Mouse (Mus musculus) spleen, postnatal 4 days (tissue): ENCODE results near the gene P2ry6.

Experiments used
- DNase-seq, 2 experiments: peaks; one replicate each; pipeline ENCODE4 v3.0.0; 2022; ENCODE audit warnings: low spot score in 2 of 2

The P2ry6 gene

DNA sequence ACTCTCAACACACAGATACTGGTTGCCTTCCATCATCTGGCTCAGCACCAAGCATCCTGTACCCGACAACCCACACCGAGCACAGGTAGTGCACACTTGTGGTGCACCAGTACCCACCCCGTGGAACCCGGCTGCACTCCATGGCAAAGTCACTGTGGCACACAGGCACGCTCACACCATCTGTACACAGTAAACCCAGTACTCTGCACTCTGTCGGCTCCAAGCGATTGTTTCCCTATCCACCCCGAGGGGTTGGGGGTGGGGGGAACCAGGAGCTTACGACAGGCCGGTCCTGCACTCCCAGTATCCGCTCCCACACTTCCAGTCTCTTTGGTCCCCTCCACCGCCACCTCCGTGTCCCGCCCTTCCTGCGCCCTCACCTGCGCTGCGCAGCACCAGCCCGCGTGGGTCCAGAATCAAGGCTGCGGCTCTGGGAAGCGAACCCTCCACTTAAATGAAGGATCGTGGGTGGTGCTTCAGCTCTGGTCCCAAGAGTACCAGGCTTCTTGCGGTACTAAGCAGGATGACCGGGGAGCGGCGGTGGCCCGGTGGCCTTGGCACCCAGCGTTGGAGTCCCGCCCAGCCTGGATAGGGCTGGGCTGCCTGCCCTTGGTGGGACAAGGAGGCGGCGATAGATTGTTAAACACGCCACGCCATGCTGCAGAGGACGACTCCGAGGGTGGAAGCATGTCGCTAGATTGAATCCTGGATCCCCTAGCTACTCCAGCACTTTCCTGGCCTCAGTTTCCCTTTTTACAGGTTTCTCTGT, at the start of gene P2ry6:
TSS of gene P2ry6 (minus strand) at position 515 of the 769 bp plus-strand sequence.
- DNase-seq = no peak

DNA sequence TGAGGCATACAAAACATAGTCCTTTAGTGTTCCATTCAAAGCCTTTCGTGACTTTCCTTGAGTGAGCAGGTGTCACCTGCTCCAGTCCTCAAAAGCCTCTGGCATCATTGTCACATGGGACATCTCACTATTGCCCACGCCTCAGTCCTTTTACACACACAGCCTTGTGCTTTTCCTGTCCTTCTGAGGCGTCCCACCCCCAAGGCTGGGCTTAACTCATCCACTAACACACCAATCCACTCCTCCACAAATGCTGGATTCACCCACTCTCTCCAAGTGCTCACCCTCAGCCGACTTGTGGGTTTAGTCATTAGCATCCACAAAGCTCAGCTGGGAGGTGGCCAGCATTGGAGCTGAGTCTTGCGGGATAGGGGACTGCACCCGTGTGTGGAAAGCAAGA, 43.0 kb upstream of the P2ry6 start:
- DNase-seq = no peak

DNA sequence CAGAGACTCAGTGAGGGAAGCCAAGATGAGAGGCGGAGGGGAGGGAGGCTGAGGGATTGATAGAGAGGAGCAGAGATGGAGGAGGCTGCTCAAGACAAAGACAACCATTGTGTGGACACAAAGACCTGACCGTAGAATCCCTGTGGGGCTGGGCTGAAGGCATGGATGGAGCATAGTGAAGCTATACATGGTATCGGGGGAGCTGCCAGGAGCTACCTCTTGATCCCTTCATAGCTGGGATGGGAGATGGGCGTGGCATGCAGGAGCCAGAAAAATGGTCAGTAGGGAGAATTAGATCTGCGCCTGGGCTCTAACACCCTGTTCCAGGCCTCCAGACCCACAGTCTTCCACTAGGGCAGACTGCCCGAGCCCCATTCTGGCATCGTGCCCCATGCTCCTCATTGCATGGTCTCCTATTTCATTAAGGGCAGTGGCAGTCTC, 42.6 kb upstream of the P2ry6 start:
- DNase-seq = no peak

DNA sequence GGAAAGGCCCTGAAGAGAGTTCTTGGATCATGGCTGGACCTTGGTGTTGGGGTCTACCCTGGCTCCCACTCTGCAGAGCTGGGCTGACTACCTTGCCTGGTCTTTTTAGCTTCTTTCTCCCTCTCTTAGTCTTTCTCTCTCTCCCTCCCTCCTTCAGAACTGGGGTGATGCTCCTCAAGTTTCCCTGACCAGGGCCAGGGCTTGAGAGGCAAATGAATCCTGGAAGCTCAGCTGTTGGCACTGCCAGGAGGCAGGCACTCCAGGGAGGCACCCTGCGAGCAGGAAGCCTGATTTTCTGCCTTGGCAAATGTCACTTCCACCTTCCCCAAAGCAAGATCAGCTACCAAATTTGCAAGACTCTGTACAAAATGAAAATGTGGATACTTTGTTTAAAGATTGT, 40.5 kb upstream of the P2ry6 start:
- no peak for DNase-seq

DNA sequence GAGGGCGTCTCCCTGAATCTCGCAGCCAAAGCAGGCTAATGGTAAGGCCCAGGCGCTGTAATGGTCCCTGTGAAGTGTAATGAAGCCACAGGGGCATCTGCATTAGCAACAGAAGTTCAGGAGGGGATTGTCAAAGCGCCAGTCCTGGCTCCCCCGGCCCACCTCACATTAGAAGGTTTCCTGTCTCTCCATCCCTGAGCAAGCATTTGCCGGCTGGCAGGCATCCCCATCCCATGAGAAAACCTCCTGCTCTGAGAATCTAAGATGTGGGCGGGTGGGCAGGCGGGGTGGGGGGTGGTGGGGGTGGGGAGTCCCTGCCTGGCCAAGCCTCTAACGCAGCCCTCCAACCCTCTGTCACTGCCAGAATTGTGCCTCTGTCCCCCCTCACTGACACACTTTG, 39.6 kb upstream of the P2ry6 start:
- no peak for DNase-seq

DNA sequence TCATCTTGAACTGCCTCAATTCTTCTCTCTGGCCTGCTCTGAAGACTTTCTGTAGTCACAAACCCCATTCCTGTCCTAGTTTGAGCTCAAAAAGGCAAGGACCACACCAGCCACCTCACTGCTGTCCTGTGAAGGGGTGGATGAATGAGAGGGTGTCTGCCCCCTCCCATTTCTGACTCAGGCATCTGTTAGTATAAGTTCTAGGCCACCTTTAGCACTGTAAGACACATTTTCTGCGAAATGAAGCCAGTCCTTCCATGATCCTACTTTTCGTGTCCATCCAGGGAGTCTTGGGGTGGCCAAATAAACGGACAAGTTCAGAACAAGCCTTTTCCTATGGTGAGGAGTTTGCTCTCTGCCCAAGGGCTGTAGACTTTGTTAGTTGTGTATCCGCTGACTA, 38.1 kb upstream of the P2ry6 start, which contains the start of gene P2ry2:
TSS of gene P2ry2 (minus strand) at position 326 of the 400 bp plus-strand sequence.
- DNase-seq = no peak

DNA sequence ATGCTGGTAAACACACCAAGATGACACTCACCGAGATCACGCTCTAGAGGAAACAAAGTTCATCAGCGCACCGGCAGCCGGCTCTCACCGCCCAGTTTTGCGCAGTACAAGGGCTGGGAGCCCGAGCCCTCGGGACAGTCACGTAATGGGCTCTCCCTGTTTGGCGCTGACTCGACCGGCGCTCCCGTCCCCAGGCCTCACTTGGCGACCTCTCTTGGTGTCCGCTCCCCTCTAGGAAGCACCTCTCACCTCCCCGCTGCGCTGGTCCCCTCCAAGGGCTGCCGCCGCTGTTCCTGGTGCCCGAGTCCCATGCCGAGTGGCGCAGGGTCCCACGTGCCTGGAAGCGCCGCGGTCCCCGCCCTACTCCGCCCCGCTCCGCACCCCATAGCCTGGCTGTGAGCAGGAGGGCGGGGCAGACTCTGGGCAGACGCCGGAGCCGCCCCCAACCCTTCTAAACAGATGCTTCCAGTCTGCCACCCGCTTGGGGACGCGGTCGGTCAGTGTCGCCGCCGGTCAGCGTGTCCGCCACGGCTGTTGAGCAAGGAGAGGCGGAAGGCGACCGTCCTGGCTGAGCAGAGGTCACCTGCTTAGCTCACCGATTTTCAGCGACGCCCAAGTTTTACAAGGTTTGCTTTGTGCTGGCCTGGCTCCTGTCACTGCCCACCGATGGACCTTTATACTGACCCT, 37.4 kb upstream of the P2ry6 start:
- peak; percentile 52 to 80 for DNase-seq

DNA sequence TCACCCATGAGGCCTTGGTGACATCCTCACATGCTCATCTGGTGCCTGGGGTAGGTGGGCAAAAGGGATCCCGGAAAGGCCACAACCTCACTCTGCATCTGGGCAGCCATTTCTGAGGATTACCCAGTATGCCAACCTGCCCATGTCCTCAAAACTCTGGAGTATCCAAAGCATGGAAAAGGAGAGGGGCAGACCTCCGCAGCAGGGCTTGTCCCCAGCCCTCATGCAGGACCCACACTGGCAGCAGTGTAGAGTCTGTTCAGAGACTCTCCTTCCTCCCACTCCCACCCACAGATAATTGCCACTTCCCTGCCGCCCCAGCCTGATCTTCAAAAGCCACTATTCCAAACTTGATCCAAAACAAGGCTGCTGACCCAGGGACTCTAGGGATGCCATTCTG, 36.3 kb upstream of the P2ry6 start:
- no peak for DNase-seq

DNA sequence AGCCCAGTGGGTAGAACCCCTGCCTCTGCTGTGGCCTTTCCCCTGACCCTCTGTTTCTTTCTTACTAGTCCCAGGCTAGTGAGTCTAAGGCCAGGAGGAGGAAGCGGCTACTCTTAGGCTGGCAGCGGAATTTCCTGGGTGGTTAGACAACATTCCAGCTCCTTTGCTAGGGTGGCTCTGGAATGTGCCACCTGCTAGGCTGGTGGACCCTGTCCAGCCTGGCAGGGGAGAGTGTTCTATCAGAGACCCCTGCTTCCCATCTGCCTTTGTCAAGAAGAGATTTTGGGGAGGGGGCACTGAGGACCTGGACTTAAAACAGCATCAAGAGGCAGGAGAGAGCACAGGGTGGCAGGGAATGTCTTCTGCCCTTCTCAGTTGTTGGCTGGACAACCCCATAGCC, 31.8 kb upstream of the P2ry6 start:
- no peak for DNase-seq

DNA sequence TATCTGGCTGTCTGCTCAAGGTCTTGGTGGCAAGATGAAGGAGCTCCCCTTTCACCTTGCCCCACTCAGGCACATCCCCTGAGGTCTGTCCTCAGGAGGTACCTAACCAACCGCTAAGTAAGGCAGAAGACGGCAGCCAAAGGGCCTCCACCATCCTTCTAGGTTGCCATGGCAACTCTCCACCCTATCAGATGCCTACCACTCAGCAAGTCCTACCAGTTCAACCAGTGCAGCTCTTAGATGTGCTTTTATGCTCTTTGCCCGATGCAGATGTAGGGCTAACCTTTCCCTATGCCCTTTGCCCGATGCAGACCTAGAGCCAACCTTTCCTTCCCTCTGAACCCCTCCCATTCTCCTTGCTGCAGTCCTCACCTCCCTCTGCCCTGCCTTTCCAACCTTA, 30.7 kb upstream of the P2ry6 start:
- no peak for DNase-seq

DNA sequence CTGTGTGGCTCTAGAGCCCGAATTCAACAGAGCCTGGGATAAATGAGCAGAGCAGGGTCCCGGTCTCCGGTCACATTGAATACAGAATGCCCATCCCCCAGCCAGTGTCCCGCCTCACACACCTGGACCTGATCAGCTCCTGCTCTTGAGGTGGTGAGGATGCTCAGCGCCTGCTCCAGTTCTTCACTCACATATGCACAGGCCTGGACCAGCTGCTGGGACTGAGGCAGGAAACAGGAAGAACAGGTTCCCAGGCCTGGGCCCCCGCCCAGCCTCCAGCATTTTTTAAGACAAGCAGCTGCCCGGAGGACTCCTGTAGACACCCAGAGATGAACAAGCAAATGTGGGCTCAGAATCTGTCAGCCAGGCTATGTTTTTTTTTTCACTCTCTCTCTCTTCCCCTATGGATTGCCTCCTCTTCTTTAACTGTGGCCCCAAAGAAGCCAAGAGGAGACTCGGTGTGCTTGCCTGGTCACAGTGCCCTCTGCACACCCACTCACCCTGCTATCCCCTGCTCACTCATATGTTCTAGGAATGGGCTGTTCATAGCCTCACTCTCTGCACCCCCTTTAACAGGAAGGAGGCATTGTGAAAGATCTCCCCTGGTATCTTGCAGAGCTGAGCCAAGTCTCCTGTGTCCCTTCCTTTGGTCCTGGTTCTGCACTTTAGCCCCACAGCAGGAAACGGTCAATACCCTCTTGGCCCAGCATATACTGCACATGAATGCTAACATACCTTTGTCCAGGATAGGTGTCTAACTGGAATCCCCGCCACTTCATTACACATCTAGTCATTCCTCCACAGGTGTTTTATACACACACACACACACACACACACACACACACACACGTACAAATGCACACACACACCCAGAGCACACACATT, 29.2 kb upstream of the P2ry6 start:
- DNase-seq = no peak

DNA sequence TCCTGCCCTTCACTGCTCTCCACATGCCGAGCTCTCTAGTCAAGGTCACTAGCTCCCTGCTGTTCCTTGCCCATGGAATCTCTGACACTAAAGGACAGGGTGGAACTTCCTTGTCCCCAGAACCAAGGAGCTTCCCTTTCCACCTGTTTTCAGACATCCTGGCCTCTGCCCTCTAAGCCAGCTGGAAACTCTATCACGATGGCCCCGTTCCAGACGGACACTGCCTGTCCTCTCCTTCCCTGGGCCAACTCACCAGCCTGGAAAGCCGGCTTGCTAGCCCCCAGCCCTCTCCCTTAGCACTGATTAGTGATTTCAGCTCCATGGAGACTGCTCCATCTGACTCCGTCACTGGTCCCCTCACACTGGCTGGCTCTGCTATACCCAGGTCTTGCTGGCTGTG, 27.8 kb upstream of the P2ry6 start:
- no peak for DNase-seq

DNA sequence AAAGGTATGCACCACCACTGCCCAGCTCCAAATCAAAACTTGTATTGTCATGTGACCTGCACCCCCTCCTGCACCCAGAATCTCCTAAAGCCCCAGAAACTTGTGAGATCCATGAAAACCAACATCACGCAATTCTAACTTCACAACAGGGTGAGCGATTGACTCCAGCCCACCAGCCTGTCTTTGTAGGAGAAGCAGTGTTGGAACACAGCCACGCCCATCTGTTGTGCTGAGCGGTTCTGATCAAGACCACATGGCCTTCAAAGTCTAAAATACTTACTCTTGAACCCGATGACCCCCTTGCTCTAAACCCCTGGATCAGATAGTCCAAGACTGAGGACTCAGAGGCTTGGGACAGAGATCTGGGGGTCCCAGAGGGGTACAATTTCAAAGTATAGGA, 25.2 kb upstream of the P2ry6 start:
- DNase-seq = no peak

DNA sequence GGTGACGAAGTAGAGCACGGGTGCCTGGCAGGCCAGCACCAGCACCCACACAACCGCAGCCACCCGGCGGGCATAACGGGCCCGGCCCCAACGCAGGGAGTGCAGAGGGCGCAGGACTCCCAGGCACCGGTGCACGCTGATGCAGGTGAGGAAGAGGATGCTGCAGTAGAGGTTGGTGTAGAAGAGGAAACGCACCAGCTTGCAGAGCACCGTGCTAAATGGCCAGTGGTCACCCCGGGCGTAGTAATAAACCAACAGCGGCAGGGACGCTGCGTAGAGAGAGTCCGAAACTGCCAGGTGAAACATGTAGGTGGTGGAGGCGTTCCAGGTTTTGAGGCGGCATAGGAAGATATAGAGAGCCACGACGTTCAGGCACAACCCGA, 24.1 kb upstream of the P2ry6 start:
- no peak for DNase-seq

DNA sequence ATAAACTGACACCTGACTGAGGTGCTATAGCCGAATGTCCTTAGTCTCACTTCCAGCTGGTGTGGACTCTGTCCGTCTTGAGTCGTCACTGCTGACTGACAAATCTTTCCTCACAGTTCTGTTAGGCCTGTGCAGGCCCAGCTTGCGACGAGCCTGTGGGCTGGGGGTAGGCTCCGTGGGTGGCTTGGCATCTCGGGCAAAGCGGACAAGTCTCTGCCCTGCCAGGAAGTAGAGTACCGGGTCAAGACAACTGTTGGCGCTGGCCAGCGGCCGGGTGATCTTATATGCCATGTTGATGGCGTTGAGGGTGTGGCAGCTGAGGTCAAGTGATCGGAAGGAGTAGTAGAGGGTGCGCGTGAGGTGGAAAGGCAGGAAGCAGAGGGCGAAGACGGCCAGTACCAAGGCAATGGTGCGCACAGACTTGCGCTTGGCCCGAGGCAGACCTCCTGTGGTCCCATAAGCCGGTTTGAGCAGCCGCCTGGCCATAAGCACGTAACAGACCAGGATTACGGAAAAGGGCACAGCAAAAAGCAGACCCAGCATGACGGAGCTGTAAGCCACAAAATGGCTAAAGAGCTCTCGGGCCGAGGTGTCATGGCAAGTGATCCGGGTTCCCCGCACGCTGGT, 23.6 kb upstream of the P2ry6 start:
- DNase-seq = no peak

DNA sequence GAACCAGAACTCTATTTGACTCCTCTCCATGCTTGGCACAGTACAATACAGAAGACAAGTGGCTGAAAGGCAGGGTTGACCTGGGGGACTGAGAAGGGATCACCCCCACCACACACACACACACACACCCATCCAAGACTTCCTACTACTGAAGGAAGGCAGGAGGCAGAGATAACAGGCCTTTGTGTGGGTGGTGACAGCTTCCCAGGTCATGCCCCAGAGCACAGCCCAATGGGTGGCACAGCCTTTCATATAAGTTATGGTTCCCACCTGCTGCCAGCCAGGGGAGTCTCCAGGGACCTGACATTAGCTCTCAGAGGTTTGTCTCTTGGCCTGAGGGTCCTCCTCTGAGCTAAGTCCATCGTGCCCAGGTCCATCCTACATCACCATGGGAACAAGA, 22.8 kb upstream of the P2ry6 start:
- no peak for DNase-seq

DNA sequence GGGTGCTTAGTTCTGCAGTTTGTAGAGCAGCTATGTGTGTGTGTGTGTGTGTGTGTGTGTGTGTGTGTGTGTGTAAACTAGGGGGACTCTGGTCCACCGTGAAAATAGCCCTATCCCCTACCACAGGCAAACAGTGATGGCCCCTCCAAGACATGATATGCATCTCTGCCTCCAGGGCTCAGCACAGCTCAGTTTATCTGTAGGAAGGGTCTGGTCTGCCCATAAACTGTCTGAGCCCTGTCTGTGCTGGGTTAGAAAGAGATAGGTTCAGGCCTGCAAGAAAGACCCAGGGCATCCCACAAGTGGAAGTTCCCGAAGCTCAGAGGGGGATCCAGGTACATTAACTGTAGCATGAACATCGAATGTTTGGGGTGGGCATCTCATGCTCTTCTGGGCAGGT, 21.5 kb upstream of the P2ry6 start:
- DNase-seq = no peak

DNA sequence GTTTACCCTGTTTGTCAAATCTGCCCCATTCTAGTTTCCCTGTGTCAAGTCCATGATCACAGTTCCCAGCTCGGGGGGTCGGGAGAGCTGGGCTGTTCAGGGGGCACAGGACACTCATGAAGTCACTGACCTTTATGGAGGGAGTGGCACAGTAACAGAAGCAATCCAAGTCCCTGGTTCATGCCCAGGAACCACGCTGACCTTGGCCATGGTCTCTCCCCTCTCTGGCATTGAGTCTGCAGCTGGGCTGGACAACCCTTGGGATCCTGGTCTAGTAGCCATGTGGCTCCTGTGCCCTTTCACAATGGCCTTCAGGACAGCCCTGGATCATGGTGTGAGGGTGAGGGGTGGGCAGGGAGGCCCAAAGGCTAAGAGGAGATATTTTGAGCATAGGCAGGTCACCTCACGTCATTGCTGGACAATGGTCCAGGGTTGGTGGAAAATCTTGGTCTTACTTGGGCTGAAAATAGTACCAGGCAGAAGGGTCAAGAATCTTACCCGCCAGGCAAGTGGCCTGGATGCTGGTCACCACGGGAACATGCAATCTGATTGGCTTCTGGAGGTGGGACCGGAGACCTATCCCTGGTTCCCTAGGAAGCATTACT, 20.9 kb upstream of the P2ry6 start:
- DNase-seq = no peak

DNA sequence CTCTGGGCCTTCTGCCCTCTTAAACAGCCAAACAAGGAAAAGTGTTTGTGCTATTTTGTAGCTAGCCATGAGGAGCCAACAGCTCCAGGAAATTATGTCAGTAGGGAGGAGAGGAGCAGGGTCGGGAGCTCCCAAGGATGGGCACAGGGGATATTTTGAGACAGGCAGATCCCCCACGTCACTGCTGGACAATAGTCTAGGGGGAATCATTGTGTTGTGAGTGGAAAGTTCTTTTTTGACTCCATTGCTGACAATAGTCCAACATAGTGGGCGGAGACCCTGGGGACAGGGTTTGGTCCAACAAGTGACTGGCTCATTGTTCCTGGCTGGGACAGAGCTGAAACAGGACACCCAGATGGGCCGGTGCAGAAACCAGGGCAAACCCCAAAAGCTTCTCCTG, 18.7 kb upstream of the P2ry6 start:
- no peak for DNase-seq

DNA sequence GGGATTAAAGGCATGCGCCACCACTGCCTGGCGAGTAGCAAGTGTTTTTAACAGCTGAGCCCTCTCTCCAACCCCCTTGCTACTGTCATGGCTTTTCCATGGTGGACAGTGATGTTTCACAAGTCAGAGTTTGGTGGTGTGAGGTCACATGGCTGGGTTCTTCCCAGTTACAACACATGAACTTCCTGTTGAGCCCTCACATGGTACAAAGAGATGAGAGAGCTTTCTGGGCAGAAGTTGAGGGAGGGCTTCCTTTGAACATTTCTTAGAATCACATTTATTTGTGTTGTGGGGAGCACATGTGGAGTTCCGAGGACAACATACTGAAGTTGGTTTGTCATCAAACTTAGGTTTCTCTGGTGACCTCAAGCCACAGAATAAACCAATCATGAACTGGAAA, 17.5 kb upstream of the P2ry6 start:
- no peak for DNase-seq

DNA sequence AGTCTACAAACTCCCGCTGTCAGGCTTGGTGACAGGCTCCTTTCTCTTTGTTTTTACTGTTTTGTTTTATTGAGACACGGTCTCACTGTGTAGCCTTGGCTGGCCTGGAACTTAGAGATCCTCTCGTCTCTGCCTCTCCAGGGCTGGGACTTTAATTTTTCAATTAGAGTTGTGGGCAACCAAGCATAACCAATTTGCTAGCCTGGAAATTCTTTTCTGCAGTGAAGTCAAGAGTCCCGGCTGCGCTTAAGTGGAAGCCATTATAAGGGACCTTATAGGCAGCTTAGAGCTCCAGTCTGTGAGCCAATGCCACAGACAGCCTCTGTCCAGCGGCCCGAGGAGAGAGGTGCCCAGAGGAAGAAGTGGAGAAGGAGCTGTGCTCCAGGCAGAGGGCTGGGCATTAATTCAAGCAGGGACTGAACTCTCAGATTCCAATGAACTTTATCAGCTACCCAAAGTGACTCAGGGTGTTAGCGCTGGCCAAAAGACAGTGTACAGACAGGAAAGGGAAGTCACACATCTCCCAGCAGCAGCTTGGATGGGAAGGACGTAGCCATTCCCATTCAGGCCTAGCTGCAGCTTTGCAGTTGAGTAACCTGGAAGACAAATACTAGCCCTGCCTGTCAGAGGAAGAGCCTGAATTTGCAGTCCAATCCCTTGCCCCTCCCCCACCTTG, 16.3 kb upstream of the P2ry6 start:
- DNase-seq = no peak
